Mouse (Mus musculus): ENCODE measurements around the gene Bmp10.

The Bmp10 gene

DNA sequence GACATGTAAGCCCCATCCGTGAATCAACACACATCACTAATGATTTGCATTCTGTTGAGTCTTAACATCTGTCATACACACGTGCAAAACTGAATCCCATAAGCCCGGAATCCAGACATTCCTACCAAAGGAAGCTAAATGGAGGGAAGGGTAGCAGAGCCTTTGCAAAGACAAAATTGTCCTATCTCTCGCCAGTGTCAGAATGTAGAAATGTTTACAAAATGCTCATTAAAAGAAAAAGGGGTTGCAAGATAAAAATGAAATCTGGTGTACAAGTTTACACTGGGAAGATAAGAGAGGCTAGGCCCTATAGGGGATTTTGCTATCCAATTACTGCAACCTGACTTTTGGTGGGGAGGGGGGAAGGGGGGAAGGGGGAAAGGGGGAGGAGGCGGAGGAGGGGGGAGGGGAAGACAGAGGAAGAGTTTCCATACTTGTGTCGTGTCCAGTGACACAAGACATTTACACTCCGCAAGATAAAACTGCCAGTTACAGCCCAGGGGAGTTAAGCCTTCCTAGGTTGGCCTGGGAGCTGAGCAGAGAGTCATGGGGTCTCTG is at the start of gene Bmp10:
TSS of gene Bmp10 (plus strand) at position 508 of the 558 bp plus-strand sequence.
- DNase-seq (ENCODE audit: low read depth): no peak

DNA sequence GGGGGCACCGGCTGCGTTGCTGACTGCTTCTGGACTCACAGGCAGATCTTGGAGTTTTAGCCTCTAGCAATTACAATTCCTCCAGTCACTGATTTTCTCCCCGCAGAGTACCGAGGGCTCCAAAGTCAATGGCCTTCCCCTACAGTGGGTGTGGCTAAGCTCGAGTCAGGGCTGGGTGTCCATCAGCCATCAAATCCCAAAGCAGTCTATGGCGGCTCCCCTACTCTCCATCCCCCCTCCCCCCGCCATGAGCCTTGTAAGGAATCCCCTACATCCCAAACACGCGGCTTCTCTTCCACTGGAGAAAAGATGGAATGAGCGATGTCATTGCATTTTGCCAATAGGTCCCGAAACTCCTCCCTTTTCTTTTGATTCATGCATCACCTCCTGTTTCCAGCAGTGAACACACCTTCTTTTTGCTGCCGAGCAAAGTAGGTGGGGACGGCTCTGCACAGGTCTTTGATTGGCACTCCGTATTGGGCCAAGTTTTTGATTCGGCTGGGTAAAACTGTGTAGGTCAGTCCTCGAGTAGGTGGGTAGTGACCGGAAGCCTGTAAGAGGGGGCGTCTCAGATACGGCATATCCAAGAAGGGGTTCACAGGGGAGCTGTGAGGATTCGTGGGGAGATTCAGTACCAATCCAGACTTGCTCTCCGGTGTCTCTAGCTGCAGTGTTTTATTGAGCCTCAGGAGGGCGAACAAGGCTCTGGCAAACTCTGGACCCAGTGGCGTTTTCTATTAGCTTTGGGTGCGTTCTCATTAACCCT is 44.7 kb upstream of the Bmp10 start:
- DNase-seq (ENCODE audit: low read depth): peak; percentile 32

DNA sequence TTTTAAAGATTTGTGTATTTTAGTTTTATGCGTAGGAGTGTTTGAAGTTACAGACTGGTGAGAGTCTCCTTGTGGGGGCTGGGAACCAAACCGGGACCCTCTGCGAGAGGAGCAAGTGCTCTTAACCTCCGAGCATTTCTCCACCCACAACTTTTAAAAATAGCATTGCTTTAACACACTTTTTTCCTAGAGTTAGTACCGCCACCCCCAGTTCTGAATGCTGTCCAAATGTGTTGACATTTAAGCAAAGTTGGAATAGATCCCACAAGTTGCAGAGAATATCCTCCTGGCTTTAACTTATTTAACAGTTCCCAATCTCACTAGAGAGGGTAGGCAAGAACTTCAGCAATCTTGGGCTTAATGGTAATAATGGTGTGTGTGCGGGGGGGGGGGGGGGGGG is 44.0 kb upstream of the Bmp10 start:
- peak; percentile 64 for DNase-seq (ENCODE audit: low read depth)

DNA sequence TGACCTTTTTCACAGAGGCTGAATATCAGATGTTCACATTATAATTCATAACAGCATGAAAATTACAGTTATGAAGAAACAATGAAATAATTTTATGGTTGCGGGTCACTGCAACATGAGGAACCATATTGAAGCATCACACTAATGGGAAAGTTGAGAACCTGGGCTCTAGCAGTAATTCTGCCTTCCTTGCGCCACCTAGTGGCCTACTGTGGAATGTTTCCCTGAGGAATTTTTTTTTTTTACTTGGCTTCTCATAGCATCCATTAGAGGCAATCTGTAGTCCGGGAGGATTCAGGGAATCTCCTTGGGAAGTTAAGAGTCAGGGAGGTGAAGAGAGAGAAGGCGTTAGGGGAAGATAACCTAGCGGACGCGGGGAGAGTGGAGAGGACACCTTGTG is 42.6 kb upstream of the Bmp10 start:
- peak; percentile 94 for DNase-seq (ENCODE audit: low read depth)

DNA sequence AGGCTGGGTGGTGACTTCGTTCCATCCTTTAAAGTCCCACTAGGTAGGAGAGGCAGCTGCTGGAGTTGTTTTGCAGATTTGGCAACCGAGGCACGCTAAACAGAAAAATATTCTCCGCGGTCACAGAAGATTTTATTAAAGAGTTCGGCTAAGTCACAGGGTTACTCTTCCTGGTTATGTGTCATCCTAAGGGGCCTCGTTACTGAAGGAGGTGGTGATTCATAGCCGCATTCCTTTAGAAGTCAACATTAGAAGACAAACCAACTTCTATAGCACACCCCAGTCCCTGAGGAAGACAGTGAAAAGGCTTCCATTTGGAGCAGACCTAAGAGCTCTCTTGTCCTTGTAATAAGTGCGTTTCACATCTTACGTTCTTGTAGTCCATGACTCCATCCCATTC is 42.1 kb upstream of the Bmp10 start:
- peak; percentile 57 for DNase-seq (ENCODE audit: low read depth)

DNA sequence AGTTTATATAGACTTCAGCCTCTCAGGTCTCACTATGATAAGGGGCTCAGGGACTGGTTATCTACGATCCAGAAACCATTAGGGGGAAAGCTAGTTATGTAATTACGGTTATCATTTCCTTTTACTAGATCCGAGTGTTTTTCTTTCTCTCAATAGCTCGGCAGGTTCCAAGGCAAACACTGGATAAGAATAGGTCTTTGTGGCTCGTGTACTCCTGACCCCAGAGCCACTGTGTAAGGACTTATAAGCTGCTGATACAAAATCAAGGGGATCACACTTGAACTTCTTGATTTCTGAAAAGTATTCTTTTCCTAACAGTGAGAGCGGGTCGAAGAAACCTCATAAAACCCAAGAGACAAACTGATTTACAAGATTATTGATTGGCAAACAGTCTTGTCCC is 39.9 kb upstream of the Bmp10 start, which contains the start of gene Gkn3:
TSS of gene Gkn3 (minus strand) at position 59 of the 400 bp plus-strand sequence.
- no peak for DNase-seq (ENCODE audit: low read depth)

DNA sequence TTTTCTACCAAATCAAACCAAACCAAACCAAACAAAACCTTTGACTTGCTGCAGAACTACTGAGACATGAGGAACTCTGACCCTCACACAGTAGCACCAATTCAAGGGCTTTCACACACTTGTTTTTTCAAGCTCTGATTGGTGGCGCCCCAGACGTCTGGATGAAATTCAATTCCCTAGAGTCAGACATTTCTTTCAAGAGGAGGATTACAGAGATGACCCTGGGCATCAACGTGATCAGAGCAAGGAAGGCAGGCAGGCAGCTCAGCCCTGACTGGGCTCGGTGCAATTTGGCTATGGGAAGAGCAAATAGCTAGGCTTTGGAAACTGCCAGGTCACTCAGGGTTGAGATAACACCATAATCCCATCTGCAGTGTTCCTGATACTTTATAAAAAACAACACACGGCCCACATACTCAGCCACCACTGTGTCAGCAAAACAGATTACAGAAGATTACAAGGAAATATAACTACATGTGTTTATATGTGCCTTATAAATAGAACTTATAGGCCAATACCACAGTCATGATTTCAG is 39.3 kb upstream of the Bmp10 start:
- DNase-seq (ENCODE audit: low read depth): no peak

DNA sequence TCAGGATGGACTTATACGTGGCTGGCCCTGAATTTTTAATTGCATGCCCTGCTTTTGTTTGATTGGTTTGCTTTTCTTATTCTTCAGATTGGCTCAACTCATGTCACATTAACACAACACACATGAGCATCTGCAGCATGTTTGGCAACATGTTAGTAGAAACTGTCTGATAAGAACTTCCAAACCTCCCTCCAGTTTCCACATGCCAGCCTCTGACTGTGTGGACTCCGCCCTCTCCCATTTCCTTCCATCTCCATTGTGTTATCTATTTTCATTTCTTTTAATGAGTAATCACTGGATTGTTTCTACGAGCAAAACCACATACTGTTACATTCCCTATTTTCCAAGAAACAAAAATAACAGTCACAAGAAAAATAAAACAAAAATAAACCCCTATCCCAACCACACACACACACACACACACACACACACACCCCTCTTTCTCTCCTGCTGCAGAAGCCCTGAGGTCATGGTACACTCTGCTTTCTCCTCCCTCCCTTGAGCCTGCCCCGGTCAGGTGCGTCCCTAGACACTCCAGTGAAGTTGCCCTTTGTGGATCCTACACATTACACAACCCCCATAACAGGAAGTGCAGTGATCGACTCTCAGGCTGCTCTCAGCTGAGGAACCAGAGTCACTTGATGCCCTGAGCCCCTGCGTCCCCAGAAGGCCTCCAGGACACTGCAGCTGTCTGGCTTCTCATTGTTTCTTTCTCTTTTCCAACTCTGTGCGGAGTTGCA is 35.2 kb upstream of the Bmp10 start:
- no peak for DNase-seq (ENCODE audit: low read depth)

DNA sequence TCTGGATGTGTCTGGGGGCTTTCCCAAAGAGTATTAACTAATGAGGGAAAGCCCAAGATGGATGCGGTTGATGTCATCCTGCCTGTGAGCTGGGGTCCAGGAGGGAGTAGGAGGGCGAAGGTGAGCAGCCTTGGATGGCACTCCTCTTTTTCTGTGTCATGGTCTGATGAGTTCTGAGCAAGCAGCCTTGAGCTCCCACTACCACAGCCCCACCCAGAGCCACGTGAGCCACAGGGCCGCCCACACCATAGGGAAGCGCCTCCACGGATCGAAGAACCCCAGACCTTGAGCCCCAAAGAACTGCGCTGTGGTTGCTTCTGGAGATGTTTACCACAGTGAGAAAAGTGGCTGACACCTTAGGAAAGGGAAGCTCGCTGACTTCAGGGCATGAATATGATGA is 34.0 kb upstream of the Bmp10 start:
- DNase-seq (ENCODE audit: low read depth): no peak

DNA sequence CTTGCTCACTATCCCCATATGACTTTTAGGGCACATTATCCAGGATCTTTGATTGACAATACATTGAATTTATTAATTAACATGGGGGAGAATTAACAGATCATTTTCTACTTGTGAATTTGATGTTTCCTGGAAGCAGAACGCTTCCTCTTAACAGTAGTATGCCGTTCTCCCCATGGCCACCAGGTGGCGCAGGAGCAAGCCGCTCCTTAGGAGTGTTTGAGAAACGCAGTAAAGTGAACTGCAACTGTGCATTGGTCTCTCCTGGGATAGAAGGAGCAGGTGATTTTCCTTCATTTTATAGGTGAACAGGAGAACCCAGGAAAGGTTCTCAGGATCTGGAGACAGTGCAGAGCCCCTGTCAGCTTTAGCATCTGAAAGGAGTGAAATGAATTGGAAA is 29.7 kb upstream of the Bmp10 start:
- peak; percentile 89 for DNase-seq (ENCODE audit: low read depth)

DNA sequence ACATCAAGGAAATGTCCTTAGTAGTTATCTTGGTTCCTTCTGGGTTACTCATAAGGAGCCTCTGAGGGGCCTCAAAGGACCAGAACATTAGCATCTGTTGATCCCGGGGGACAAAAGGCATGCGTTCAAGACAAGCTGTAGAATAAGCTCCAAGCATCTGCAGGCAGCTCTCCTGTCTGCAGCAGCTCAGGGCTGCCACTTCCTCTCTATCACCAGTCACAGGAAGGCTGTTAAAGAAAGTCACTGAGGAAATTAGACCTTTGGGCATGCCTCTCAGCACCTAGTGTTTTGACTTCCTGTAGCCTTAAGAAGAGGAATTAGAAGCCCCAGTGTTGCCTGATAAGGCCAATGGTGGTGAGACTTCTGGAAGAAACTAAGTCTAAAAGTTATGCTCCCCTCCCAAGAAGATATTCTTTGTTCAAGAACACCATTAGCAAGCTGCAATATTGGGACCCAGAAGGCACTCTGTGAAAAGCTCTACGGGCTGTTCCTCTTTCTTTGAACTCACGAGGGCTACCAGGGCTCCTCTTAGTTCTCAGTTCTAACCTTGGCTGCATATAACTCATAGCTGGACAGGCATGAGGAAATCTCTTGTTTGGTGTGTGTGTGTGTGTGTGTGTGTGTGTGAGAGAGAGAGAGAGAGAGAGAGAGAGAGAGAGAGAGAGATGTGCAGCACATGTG is 28.8 kb upstream of the Bmp10 start:
- DNase-seq (ENCODE audit: low read depth): no peak

DNA sequence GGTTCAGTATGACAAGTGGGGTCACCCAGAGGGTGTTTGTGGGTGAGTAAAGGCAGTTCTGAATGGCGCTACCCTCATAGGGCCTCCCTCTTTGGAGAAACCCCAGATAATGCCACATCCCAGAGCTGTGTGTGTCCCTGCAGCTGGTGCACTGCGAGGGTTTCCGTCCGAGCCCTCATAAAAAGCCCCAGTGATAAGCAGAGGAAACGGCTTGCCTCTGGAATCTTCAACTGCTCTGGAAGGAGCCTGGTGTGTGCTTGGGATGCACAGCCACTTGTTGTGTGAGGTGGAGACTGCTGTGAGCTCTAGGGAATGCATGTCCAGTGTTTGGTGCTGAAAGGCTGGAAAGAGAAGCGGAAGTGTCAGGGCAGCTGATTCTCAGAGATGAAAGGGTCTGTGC is 27.3 kb upstream of the Bmp10 start:
- DNase-seq (ENCODE audit: low read depth): no peak

DNA sequence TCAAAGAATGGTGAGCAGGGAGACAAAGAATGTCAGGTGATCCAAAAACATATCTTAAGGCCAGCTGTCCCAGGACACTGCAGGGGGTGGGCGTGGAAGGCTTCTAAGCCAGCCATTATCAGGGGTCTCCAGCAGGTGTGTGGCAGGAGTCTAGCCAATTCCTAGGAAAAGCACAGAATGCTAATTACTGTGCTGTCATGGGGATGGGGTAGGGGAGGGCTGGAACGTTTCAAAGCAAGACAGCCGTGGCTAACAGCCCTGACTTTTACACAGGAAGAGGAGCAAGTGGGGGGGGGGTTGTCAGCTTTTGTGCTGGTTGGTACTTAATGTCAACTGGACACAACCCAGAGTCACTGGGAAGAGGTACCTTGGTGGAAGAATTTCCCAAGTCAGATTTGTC is 16.8 kb upstream of the Bmp10 start:
- DNase-seq (ENCODE audit: low read depth): no peak

DNA sequence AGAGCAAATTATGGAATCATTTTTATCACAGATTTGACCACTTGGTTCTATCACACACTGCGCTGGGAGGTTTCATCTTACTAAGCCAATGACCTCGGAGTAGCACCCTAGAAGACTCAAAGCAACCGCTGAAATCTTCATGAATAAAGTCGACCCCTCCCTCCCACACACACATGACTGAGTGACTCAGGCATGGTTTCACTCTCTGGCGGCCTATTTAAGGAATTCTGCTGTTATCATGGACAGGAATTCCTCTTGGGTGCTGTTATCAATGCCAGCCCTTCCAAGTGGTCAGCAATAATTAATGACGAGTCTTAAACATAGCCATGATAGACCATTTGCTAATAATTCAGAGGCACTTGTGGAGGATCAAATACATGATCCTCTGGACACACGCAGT is 6.5 kb upstream of the Bmp10 start:
- peak; percentile 59 for DNase-seq (ENCODE audit: low read depth)

DNA sequence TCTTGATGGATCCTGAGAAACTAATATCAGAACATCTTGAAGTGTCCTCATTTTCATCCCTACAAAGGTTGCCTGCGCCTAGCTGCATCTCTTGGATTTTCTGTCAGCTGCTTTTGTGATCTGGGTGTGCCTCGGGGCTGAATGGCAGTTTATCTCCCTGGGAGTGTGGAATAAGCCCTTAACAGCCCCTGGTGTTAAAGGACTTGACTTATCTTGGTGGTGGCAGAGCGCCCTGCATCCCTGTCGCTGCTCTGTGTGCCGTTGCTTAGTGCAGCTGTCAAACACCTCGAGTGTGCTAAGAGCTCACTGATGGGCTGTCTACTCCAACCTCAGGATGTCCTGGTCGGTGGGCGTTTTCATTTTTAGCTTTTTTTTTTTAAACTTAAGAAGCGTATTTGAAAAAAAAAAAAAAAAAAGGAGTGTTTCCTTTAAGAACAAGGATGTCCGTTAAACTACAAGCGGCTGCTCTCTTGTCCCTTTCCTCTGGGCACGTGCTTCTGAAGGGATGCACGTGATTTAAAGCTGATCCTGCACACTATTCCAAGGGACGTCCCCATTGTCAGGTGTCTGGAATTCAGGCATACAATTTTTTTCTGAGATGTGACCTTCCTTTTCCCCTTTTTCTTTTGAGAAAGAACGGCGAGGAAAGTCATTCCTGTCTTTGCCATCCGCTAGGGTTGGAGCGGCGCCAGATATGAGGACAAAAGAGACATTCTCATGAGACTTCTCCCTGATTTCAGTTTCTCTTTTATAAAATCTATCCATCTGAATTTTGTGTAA is 4.6 kb upstream of the Bmp10 start:
- no peak for DNase-seq (ENCODE audit: low read depth)

DNA sequence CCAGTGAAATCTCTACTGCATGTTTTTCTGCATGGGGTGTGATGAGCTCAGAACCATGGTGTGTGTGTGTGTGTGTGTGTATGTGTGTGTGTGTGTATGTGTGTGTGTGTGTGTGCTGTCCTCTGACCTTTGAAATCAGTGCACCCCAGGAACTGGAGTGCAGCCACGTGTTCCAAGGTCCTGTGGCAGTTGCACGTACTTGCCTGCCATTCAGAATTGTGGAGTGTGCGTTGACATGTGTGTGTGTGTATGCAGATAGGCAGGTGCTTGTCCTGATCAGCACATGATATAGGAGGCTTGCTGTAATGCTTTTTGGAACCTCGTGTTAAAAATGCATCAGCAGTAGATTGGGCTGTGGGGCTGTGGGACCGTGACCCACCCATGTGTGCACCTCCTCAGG is 1.8 kb upstream of the Bmp10 start:
- no peak for DNase-seq (ENCODE audit: low read depth)

DNA sequence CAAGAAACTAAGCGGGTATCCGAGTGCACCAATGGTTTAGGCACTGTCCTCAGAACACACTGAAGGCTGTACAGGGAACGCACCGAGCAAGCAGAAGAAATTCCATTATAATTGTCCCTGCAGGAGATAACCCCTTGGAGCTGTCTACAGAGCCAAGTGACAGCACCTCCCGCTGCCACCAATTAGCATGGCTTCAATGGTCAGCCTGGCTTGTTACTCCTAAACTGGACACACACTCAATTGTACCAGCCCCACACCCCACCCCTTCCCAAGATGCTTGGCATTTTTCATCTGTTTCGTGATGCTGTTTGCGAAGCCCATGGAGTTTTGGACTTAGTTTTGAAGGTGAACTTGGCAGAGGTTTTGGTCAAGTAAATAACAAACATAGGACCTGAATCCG is 1.2 kb upstream of the Bmp10 start:
- DNase-seq (ENCODE audit: low read depth): no peak

DNA sequence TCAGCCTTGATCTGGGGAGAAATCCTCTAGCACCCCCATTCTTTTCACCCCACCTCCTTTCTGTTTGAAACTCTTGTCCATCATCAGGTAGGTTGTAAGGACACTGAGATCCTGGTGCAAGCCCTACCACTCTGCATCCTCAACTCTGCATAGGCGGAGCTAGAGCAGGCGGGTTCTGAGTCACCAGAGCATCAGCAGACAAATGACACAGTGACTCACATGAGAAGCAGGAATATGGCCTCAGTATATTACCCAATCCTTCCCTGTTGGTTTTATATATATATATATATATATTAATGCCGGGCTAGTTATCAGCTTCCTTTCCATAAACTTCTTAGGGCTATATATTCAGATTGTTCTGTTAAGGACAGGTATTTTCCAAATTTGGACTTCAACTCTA is 7.0 kb downstream of the Bmp10 start:
- DNase-seq (ENCODE audit: low read depth): peak; percentile 70

DNA sequence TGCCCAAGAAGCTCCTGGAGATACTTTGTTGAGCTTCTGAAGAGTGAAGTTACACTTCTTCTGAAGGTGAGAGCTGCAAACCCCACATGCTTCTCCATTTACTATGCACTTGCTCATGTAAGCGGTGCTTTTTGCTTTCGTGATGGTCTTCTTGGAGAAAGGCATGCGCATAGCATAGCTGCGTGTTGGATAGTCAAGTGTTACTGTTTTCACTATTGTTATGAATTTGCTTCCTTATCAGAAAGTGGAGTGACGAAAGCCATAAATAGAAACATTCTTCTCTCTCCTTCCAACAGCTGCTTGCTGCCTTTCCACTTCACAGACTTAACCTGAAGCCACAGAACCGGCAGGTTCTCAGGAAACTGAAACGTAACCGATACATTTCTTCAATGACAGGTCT is 8.0 kb downstream of the Bmp10 start:
- DNase-seq (ENCODE audit: low read depth): no peak

DNA sequence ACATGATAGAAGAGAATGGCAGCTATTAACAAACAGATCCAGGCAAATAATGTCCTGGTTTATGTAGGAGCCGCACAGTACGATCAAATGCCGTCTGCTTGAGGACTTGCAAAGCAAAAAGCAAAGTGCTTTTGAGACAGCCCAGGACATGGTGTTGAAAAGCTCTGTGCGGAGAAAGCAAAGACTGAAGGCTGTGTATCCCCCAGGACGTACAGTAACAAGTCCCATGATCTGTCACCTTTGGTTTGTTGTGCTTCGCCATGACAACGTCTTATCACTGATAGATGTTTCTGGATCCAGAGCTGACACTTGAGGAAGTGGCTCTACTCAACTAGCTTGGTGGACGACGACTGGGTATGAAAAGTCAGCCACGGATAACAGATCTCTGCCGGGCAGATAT is 14.5 kb downstream of the Bmp10 start:
- DNase-seq (ENCODE audit: low read depth): no peak

DNA sequence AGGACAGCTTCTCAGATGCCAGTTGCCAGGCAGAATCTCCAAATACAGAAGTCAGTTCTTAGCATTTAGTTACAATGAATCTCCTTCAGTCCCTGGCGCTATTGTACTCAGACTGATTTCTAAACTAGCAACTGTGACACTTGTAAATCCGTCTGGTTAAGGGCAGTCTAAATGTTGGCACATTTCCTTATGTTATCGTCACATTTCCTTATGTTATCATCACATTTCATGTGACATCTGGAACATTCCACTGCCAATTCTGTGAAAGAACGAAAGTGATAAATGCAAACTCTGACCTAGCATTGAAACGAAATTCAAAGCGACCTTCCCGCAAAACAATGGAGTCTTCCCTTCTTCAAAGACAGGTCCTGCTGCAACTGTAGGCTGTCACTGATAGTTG is 16.4 kb downstream of the Bmp10 start:
- no peak for DNase-seq (ENCODE audit: low read depth)

DNA sequence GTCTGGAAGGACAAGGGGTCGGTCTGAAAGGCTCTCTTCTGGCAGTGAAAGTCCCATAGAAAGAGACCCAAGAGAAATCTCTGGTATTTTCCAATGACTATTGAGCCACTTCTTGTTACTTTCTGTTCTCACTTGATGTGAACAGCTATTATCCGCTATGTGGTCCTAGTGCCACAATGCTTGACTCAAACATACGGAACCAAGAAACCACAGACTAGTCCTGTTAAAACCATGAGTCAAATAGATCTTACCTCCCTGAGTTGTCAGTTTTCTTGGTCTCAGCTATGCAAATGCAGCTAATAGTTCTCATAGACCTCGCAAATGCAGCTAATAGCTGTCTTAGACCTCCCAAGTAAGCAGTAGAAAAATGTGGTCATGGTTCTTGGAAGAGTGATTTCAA is 18.4 kb downstream of the Bmp10 start:
- DNase-seq (ENCODE audit: low read depth): no peak

Measured in NIH3T3 (cell line).